Mouse (Mus musculus) lung, postnatal 0 days (tissue): Measurements from ENCODE around the gene Meis3. TPM values are rescaled to one million over a fixed set of nuclear protein-coding genes. Genes with fewer than 3 reads are reported as not detected.

Experiments
- ATAC-seq: fragments of 200-750 bp; cut with Nextera tagmentation; 2 replicates; pipeline ENCODE4 v1.8.0; 2017; ENCODE audit warnings: moderate library complexity
- DNase-seq: peaks from one replicate; pipeline ENCODE4 v3.0.0-alpha.2; 2016; ENCODE audit warnings: low spot score
- H3K27ac ChIP-seq: fragments of 300-500 bp; sonication (generic); 2 replicates; pipeline ENCODE4 v1.5.1; 2014; ENCODE audit warnings: antibody characterized with exemption, mild to moderate bottlenecking, low read length, mixed read lengths
- H3K27me3 ChIP-seq: fragments of 300-500 bp; sonication (generic); replicated peaks from 2 replicates; pipeline ENCODE4 v1.6.1; 2014; ENCODE audit warnings: low read length, mixed read lengths; ENCODE audit not compliant: insufficient read depth
- H3K36me3 ChIP-seq: fragments of 300-500 bp; sonication (generic); 2 replicates; pipeline ENCODE4 v1.6.1; 2014; ENCODE audit warnings: low read length, mixed read lengths; ENCODE audit not compliant: insufficient read depth
- H3K4me1 ChIP-seq: fragments of 300-500 bp; sonication (generic); 2 replicates; pipeline ENCODE4 v1.6.1; 2014; ENCODE audit warnings: antibody characterized with exemption, low read depth, low read length, mixed read lengths; ENCODE audit not compliant: insufficient read depth
- H3K4me2 ChIP-seq: fragments of 300-500 bp; sonication (generic); replicated peaks from 2 replicates; pipeline ENCODE4 v1.6.1; 2014; ENCODE audit warnings: low read depth, mild to moderate bottlenecking, low read length, moderate library complexity, mixed read lengths
- H3K4me3 ChIP-seq: fragments of 300-500 bp; sonication (generic); 2 replicates; pipeline ENCODE4 v1.5.1; 2014; ENCODE audit warnings: low read depth, low read length
- H3K9ac ChIP-seq: fragments of 300-500 bp; sonication (generic); replicated peaks from 2 replicates; pipeline ENCODE4 v1.6.1; 2014; ENCODE audit warnings: low read depth, mild to moderate bottlenecking
- H3K9me3 ChIP-seq: fragments of 300-500 bp; sonication (generic); 2 replicates; pipeline ENCODE4 v1.6.1; 2016; ENCODE audit warnings: low read length, mixed read lengths
- CTCF ChIP-seq: IDR thresholded peaks from 2 replicates; pipeline ENCODE4 v1.5.1; 2016; ENCODE audit warnings: antibody characterized with exemption, mild to moderate bottlenecking
- EP300 ChIP-seq: IDR thresholded peaks from 2 replicates; pipeline ENCODE4 v1.6.1; 2016; ENCODE audit warnings: antibody characterized with exemption, mild to moderate bottlenecking, control low read depth
- WGBS: fragments of 180-500 bp; shearing (Covaris S2); extraction: QIAGEN DNeasy Blood & Tissue Kit; methylation state at CpG from one replicate; pipeline ENCODE4 v1.1.7; 2014; 5-methylcytosine and 5-hydroxymethylcytosine counted together
- polyA plus RNA-seq: library from polyadenylated mRNA; unstranded; fragments of >200 nt; fragmentation: Nextera tagmentation; extraction: Ambion mirVana; gene quantifications from 2 replicates; pipeline ENCODE4 v1.2.1, GENCODE M21; 2015

Gene Meis3
- polyA plus RNA-seq, 1 experiment from 2014 or later = 12.3 TPM

GRCm38 (mm10) chr7:16192315-16192714 is 17.4 kb downstream of the Meis3 start:
- peak; percentile 76 for TF ChIP-seq CTCF
- TF ChIP-seq EP300 = no peak
- peak; percentile 67 for DNase-seq
- 16% methylated on average over 5 of the region's 5 CpGs for WGBS

GRCm38 (mm10) chr7:16193702-16194101 is 18.8 kb downstream of the Meis3 start:
- WGBS = 51% methylated on average over 3 of the region's 3 CpGs
- TF ChIP-seq CTCF (no peak), EP300 (no peak)
- Histone ChIP-seq H3K27ac (no peak overlapping the region), H3K9me3 (no peaks in the 10 kb centered on the region), H3K4me3 (no peak overlapping the region), H3K27me3 (no peaks in the 10 kb centered on the region), H3K36me3 (peaks cover 16% of the 10 kb centered on the region; the same call in 1 of the 2 replicates), H3K4me1 (no peaks in the 10 kb centered on the region), H3K9ac (no peak overlapping the region), H3K4me2 (no peak overlapping the region)
- ATAC-seq (no peak), DNase-seq (no peak)

More at GRCm38 (mm10) chr7:16192315-16192714, 17.4 kb downstream of the Meis3 start:
- Histone ChIP-seq H3K36me3 (0 out of 2 replicates have a peak, but pooled peaks cover 3% of the 10 kb centered on the region), H3K4me3 (no peak overlapping the region), H3K27me3 (no peaks in the 10 kb centered on the region), H3K27ac (no peak overlapping the region), H3K4me1 (no peaks in the 10 kb centered on the region), H3K4me2 (no peak overlapping the region), H3K9ac (no peak overlapping the region), H3K9me3 (no peaks in the 10 kb centered on the region)
- ATAC-seq = no peak

GRCm38 (mm10) chr7:16196616-16197015 is 21.7 kb downstream of the Meis3 start:
- Histone ChIP-seq H3K4me1 (no peaks in the 10 kb centered on the region), H3K36me3 (peaks cover 27% of the 10 kb centered on the region; the same call in 1 of the 2 replicates), H3K4me3 (no peak overlapping the region), H3K9ac (no peak overlapping the region), H3K27me3 (no peaks in the 10 kb centered on the region), H3K27ac (no peak overlapping the region), H3K9me3 (no peaks in the 10 kb centered on the region), H3K4me2 (no peak overlapping the region)
- DNase-seq (no peak), ATAC-seq (no peak)
- TF ChIP-seq EP300 = no peak
- WGBS = 64% methylated on average over 6 of the region's 6 CpGs

- TF ChIP-seq EP300 (no peak), CTCF (no peak)
- no peak for ATAC-seq
These were observed 22.3 kb downstream of the Meis3 start for GRCm38 (mm10) chr7:16197166-16197565.

GRCm38 (mm10) chr7:16198540-16198939 is 23.6 kb downstream of the Meis3 start:
- Histone ChIP-seq H3K27ac (no peak overlapping the region), H3K4me1 (no peaks in the 10 kb centered on the region), H3K4me3 (no peak overlapping the region), H3K9ac (no peak overlapping the region), H3K27me3 (no peaks in the 10 kb centered on the region), H3K36me3 (peaks cover 29% of the 10 kb centered on the region; the same call in 1 of the 2 replicates), H3K9me3 (no peaks in the 10 kb centered on the region), H3K4me2 (no peak overlapping the region)
- ATAC-seq = no peak
- no peak for TF ChIP-seq EP300
- DNase-seq = no peak
- WGBS = 81% methylated on average over 11 of the region's 11 CpGs

More at GRCm38 (mm10) chr7:16197166-16197565, 22.3 kb downstream of the Meis3 start:
- Histone ChIP-seq H3K4me2 (no peak overlapping the region), H3K27ac (no peak overlapping the region), H3K4me3 (no peak overlapping the region), H3K4me1 (no peaks in the 10 kb centered on the region), H3K9ac (no peak overlapping the region), H3K36me3 (peaks cover 29% of the 10 kb centered on the region; the same call in 1 of the 2 replicates), H3K9me3 (no peaks in the 10 kb centered on the region), H3K27me3 (no peaks in the 10 kb centered on the region)
- no peak for DNase-seq
- 57% methylated on average over 5 of the region's 5 CpGs for WGBS

- no peak for TF ChIP-seq CTCF
- TF ChIP-seq EP300 = no peak
- peaks cover 32% of the 10 kb centered on the region; the same call in 1 of the 2 replicates for H3K36me3 ChIP-seq
- H3K9ac ChIP-seq = no peak overlapping the region
- no peak overlapping the region for H3K4me3 ChIP-seq
- DNase-seq = no peak
- no peaks in the 10 kb centered on the region for H3K4me1 ChIP-seq
- no peaks in the 10 kb centered on the region for H3K9me3 ChIP-seq
- ATAC-seq = no peak
- no peak overlapping the region for H3K4me2 ChIP-seq
- WGBS = 71% methylated on average over 6 of the region's 6 CpGs
- H3K27me3 ChIP-seq = no peaks in the 10 kb centered on the region
- H3K27ac ChIP-seq = no peak overlapping the region
These were observed 26.2 kb downstream of the Meis3 start for GRCm38 (mm10) chr7:16201136-16201535.
